Mouse (Mus musculus) erythroblast, embryonic 14.5 days (primary cell): ENCODE data around the gene Sim2.

Source experiments
- GATA1 ChIP-seq: IDR thresholded peaks from 2 replicates; pipeline ENCODE4 v1.6.1; 2012; ENCODE audit warnings: low read length, inconsistent platforms, mixed read lengths
- TAL1 ChIP-seq: IDR thresholded peaks from 3 replicates; pipeline ENCODE4 v1.6.1; 2012; ENCODE audit warnings: low read length, inconsistent platforms, mixed read lengths

DNA sequence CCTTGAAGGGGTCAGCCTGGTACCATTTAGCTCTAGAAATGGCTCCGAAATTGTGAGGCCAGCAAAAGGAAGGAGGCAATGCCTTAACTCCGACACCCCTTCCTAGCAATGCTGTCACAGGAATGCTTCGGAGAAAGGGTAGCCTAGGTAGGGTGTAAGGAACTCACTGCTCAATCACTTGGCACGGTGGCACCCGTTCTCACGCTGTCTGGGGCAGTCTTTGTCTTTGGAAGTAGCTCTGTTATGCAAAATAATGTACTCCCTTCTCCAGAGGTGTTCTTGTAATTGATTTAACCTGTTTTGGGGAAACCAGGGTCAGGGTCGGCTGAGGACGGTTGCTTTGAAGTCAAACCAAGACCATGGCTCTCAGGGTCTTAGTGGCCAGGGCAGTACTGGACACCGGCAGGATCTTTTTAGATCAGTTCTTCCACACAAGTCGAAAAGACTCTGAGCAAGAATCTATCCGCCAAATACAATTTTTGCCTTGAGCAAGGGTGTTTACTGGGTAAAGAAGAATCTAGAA, 3.6 kb downstream of the Sim2 start:
- TF ChIP-seq GATA1 (no peak), TAL1 (no peak)
